Mouse (Mus musculus) embryonic facial prominence, embryonic 13.5 days (tissue): ENCODE results near the gene Irf9. TPM values are rescaled to one million over a fixed set of nuclear protein-coding genes. Genes with fewer than 3 reads are reported as not detected.
A peak's percentile ranks its signal among the peaks of the same experiment; 100 is the strongest.

Experiments used
- ATAC-seq: fragments of 200-750 bp; cut with Nextera tagmentation; 2 replicates; pipeline ENCODE4 v1.8.0; 2017; ENCODE audit warnings: low read depth; ENCODE audit not compliant: insufficient number of reproducible peaks, insufficient read depth, low FRiP score, low TSS enrichment
- H3K27ac ChIP-seq: fragments of 300-500 bp; sonication (generic); 2 replicates; pipeline ENCODE4 v1.5.1; 2015; ENCODE audit warnings: moderate library complexity, mild to moderate bottlenecking, inconsistent platforms
- H3K27me3 ChIP-seq: fragments of 300-500 bp; sonication (generic); 2 replicates; pipeline ENCODE4 v1.6.1; 2015; ENCODE audit warnings: mild to moderate bottlenecking, inconsistent platforms
- H3K36me3 ChIP-seq: fragments of 300-500 bp; sonication (generic); 2 replicates; pipeline ENCODE4 v1.6.1; 2015; ENCODE audit warnings: mild to moderate bottlenecking, inconsistent platforms
- H3K4me1 ChIP-seq: fragments of 300-500 bp; sonication (generic); 2 replicates; pipeline ENCODE4 v1.6.1; 2015; ENCODE audit warnings: inconsistent platforms
- H3K4me2 ChIP-seq: fragments of 300-500 bp; sonication (generic); 2 replicates; pipeline ENCODE4 v1.6.1; 2015; ENCODE audit warnings: moderate library complexity, mild to moderate bottlenecking, inconsistent platforms
- H3K4me3 ChIP-seq: fragments of 300-500 bp; sonication (generic); 2 replicates; pipeline ENCODE4 v1.5.1; 2015; ENCODE audit warnings: mild to moderate bottlenecking, inconsistent platforms
- H3K9ac ChIP-seq: fragments of 300-500 bp; sonication (generic); 2 replicates; pipeline ENCODE4 v1.6.1; 2015; ENCODE audit warnings: mild to moderate bottlenecking, inconsistent platforms
- H3K9me3 ChIP-seq: fragments of 300-500 bp; sonication (generic); 2 replicates; pipeline ENCODE4 v1.6.1; 2016; ENCODE audit warnings: inconsistent platforms
- WGBS: fragments of 180-500 bp; shearing (Covaris S2); methylation state at CpG from one replicate; pipeline ENCODE4 v1.1.7; 2015; ENCODE audit warnings: mixed read lengths; 5-methylcytosine and 5-hydroxymethylcytosine counted together
- polyA plus RNA-seq: library from polyadenylated mRNA; unstranded; fragments of >200 nt; fragmentation: Nextera tagmentation; extraction: Ambion mirVana; gene quantifications from 2 replicates; pipeline ENCODE4 v1.2.1, GENCODE M21; 2015

The Irf9 gene
- polyA plus RNA-seq, 1 experiment from 2014 or later = 10.5 TPM

DNA sequence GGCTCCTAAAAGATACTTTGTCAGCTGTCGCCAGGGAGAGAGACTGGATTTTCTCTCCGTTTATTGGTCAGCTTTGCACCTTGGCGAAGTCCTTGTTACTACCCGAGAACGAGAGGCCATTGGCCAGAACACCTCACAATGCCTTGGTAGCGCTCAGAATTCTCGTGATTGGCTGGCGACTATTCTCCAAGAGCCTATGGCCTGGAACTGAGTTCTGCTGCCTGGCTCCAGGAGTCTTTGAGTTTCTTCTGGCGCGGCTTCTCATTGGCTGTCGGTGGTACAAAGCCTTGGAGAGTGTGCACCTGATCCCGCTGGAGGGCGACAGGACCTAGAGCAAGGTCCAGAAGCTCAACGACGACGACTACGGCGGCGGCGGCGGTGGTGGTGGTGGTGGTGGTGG is 14.5 kb downstream of the Irf9 start, which contains the start of gene Rec8:
Rec8 (plus strand) TSS at position 216 of the 400 bp plus-strand sequence.
- no peak for ATAC-seq
- Histone ChIP-seq H3K4me1 (peaks cover 6% of the 10 kb centered on the region; the same call in 1 of the 2 replicates), H3K27me3 (no peaks in the 10 kb centered on the region), H3K9me3 (no peaks in the 10 kb centered on the region), H3K4me3 (peak within 1 kb of the TSS; percentile 11), H3K4me2 (peak within 1 kb of the TSS; percentile 44), H3K9ac (peak within 1 kb of the TSS; percentile 46; the same call in 1 of the 2 replicates), H3K36me3 (no peaks in the 10 kb centered on the region), H3K27ac (no peak within 1 kb of the TSS)
- WGBS = 27% methylated on average over 21 of the region's 21 CpGs

DNA sequence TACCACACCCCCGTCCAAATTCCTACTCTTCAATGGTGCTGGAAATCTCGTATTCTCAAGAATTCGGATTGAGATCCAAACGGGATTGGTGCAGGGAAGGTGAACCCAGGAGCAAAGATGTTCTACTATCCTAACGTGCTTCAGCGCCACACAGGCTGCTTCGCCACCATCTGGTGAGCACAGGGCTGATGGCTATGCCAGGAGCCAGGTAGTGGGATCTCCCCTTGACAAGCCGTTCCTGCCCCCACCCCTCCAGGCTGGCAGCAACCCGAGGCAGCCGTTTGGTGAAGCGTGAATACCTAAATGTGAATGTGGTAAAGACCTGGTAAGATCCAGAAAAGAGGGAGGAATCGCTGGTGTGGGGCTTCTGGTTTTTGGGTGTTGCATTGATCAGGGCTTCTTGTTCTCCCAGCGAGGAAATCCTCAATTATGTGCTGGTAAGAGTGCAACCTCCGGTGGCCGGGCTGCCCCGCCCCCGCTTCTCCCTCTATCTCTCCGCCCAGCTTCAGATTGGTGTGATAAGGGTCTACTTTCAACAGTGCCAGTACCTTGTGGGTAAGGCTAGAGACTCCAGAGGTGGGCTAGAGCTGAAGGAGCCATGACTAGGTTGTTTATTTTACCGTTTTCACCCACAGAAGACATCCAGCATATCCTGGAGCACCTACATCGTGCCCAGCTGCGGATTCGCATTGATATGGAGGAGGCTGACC is 15.3 kb downstream of the Irf9 start:
- H3K27ac ChIP-seq = no peak overlapping the region
- no peaks in the 10 kb centered on the region for H3K9me3 ChIP-seq
- H3K4me1 ChIP-seq = peaks cover 6% of the 10 kb centered on the region; the same call in 1 of the 2 replicates
- H3K27me3 ChIP-seq = no peaks in the 10 kb centered on the region
- H3K4me2 ChIP-seq = peak overlapping the region; percentile 44
- no peak for ATAC-seq
- H3K9ac ChIP-seq = peak overlapping the region; percentile 46; the same call in 1 of the 2 replicates
- H3K4me3 ChIP-seq = peak overlapping the region; percentile 11
- peaks cover under 1% of the 10 kb centered on the region; the same call in 1 of the 2 replicates for H3K36me3 ChIP-seq
- 41% methylated on average over 22 of the region's 22 CpGs for WGBS

DNA sequence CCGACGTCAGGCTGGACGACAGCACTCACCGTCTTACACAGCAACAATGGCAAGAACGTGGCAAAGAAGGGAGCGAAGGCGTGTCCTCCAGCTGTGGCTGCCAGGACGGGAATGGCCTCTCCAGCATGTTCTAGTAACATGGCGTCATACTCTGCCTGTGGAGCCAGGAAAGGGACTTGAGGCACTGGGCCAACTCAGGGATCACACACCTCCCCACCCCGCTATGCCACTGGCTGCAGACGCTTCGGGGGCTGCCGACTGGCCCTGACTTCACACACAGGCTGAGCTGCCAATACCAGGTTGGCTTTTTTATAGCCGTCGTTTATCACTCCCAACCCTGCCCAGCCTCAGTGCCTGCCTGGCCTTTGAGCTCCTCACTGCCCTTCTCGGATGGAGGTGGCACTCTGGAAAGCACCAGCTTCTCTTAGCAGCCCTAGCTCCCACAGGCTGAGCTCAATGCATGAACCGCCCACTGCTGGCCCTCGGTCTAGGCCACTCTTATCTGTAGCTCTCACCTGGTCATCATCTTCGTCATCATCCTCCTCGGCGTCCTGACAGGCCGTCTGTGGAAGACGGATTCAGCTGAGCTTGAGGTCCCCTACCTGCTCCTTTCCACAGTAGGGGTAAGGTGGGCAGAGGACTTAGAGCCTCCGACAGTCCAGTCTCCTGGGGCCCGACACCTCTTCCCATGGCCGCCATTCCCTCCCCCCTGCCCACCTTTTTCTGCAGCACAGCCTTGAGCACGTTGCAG is 24.9 kb downstream of the Irf9 start:
- 93% methylated on average over 27 of the region's 27 CpGs for WGBS
- peaks cover 96% of the 10 kb centered on the region for H3K36me3 ChIP-seq
- H3K9me3 ChIP-seq = no peaks in the 10 kb centered on the region
- no peak for ATAC-seq
- no peak overlapping the region for H3K4me3 ChIP-seq
- H3K4me1 ChIP-seq = no peaks in the 10 kb centered on the region
- no peaks in the 10 kb centered on the region for H3K27me3 ChIP-seq
- H3K27ac ChIP-seq = no peak overlapping the region
- H3K4me2 ChIP-seq = no peak overlapping the region
- no peak overlapping the region for H3K9ac ChIP-seq

DNA sequence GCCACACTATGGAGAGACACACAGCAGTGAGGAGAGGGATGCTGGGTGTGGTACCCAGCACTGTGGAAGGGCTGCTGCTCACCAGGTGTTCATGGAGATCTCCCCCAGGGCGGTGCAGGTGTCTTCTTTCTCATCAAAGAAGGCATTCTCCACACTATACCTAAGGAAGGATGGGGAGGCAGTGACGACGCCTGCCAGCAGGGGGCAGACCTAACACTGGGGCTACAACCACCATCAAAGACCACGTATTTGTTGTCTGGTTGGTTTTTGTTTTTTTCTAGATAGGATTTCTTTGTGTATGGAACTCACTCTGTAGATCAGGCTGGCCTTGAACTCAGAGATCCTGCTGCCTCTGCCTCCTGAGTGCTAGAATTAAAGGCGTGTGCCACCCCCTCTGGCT is 25.9 kb downstream of the Irf9 start:
- Histone ChIP-seq H3K27me3 (no peaks in the 10 kb centered on the region), H3K4me3 (no peak overlapping the region), H3K9me3 (no peaks in the 10 kb centered on the region), H3K4me1 (peaks cover 6% of the 10 kb centered on the region), H3K36me3 (peaks cover 98% of the 10 kb centered on the region), H3K4me2 (no peak overlapping the region), H3K9ac (no peak overlapping the region), H3K27ac (no peak overlapping the region)
- 57% methylated on average over 5 of the region's 5 CpGs for WGBS
- no peak for ATAC-seq

DNA sequence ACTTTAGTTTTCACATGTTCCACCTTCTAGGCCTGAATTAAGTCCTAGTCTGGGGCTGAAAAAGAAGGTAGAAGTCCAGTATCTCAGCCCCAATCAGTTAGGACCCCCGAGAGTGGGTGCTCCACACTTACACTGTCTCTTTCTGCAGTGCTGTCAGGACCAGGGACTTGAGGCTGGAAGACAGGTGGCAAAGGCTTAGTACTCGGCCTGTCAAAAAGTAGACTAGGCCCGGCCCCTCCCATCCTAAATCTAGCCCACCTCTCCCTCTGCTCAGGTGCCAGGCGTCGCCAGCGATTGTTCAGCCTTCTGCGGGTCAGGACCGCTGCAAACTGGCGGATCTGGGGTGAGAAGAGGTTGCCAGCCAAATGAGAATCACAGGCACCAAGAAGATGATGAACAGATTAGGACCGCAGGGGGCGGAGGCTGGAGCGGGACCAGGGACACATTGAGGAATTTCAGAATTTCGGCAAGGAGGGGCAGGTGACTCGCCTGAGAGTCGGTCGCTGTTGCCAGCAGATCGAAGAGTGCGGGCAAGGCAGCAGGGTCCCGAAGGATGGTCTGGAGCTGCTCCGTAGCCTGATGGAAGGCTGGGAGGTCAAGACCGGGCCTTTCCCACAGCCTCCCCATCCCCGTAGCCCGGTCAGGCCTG is 31.6 kb downstream of the Irf9 start:
- H3K4me1 ChIP-seq = peaks cover 19% of the 10 kb centered on the region
- WGBS = 4% methylated on average over 23 of the region's 23 CpGs
- no peak for ATAC-seq
- H3K4me2 ChIP-seq = peak overlapping the region; percentile 74
- no peaks in the 10 kb centered on the region for H3K27me3 ChIP-seq
- no peaks in the 10 kb centered on the region for H3K9me3 ChIP-seq
- peaks cover 82% of the 10 kb centered on the region for H3K36me3 ChIP-seq
- peak overlapping the region; percentile 78 for H3K27ac ChIP-seq
- H3K4me3 ChIP-seq = peak overlapping the region; percentile 74
- peak overlapping the region; percentile 84 for H3K9ac ChIP-seq

DNA sequence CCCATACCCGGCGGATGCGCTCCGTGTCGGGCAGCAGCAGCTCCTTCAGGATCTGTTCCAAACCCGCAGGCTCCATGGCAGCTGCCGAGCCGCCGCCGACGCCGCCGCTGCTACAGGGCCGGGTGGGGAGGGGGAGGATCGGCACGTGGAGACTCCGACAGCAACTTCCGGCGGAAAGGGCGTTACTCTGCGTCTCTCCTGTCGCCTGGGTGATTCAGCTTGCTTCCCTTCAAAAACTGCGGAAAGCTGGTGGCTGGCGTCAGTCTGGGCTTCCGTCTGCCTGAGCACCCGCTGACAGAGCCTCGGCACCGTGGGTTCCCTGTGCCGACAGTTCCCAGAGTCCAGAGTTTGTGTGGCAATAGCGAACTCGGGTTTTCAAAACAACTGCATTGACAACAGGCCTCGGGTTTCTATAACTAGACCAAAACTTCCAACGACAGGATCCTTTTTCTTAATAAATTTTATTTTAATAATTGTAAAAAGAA is 32.2 kb downstream of the Irf9 start, which contains the start of gene Ipo4:
Ipo4 (minus strand) TSS at position 435 of the 485 bp plus-strand sequence.
- peaks cover 82% of the 10 kb centered on the region for H3K36me3 ChIP-seq
- peaks cover 19% of the 10 kb centered on the region for H3K4me1 ChIP-seq
- peak within 1 kb of the TSS; percentile 74 for H3K4me3 ChIP-seq
- peak within 1 kb of the TSS; percentile 78 for H3K27ac ChIP-seq
- H3K9me3 ChIP-seq = no peaks in the 10 kb centered on the region
- H3K9ac ChIP-seq = peak within 1 kb of the TSS; percentile 84
- H3K27me3 ChIP-seq = no peaks in the 10 kb centered on the region
- WGBS = 1% methylated on average over 33 of the region's 33 CpGs
- peak; percentile 68 for ATAC-seq
- H3K4me2 ChIP-seq = peak within 1 kb of the TSS; percentile 74

DNA sequence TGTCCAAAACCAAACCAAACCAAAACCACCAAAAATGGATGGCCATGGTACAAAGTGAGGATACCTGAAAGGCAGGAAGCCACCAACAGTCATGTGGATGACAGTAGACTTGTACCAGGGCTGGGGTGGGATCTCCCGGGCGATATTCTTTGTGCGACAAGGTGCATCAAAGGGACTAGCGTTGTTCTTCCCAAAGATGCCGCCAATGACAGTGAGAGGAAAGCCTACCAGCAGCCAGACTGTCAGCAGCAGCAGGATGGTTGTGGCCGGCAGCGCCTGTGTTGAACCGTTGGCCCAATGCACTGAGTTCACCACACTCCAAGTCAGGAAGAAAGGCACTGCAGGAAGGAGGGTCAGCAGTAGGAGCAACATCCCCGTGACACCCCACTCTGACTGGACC is 34.4 kb downstream of the Irf9 start, which contains the start of gene Gm49378:
Gm49378 (minus strand) TSS at position 101 of the 400 bp plus-strand sequence.
- 95% methylated on average over 9 of the region's 9 CpGs for WGBS
- no peak within 1 kb of the TSS for H3K9ac ChIP-seq
- H3K27ac ChIP-seq = no peak within 1 kb of the TSS
- no peak for ATAC-seq
- no peak within 1 kb of the TSS for H3K4me2 ChIP-seq
- no peak within 1 kb of the TSS for H3K4me3 ChIP-seq
- peaks cover 25% of the 10 kb centered on the region for H3K4me1 ChIP-seq
- peaks cover 70% of the 10 kb centered on the region for H3K36me3 ChIP-seq
- H3K9me3 ChIP-seq = no peaks in the 10 kb centered on the region
- no peaks in the 10 kb centered on the region for H3K27me3 ChIP-seq

DNA sequence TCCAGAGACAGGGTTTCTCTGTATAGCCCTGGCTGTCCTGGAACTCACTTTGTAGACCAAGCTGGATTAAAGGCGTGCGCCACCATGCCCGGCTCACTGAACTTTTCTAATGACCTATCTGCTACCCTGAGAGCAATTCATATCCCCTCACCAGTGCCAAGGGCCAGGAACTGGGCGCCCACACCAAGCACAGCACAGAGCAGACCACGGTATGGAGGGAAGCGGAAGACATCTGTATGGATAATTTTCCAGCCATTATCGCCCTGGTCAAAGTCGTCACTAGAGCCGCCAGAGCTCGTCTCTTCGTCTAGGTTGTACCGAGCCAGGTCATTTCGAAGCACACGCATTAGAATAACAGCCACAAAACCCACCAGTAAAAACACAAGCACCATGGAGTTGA is 37.4 kb downstream of the Irf9 start:
- H3K27me3 ChIP-seq = no peaks in the 10 kb centered on the region
- no peak for ATAC-seq
- H3K4me1 ChIP-seq = peaks cover 24% of the 10 kb centered on the region
- H3K4me2 ChIP-seq = no peak overlapping the region
- H3K27ac ChIP-seq = no peak overlapping the region
- no peaks in the 10 kb centered on the region for H3K9me3 ChIP-seq
- no peak overlapping the region for H3K9ac ChIP-seq
- H3K36me3 ChIP-seq = peaks cover 57% of the 10 kb centered on the region
- WGBS = 94% methylated on average over 14 of the region's 14 CpGs
- H3K4me3 ChIP-seq = no peak overlapping the region

DNA sequence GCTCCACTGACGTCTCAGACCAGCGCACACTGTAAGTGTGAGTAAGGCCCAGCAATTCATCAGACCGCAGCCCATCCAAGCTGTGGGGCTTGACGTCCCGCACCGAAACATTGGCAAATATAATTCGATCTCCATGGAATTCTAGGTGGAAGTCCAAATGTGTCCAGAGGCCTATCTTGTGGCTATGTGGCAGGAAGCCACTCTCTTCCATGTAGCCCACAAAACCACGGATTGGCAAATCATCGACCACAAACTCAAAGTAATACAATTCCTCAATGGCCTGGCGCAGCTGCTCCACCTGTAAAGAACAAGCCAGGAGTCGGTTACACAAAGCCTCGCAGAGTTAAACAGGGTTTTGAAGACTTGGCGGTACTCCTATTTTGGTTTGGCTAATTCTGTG is 37.9 kb downstream of the Irf9 start:
- Histone ChIP-seq H3K9me3 (no peaks in the 10 kb centered on the region), H3K36me3 (peaks cover 58% of the 10 kb centered on the region), H3K9ac (no peak overlapping the region), H3K4me2 (no peak overlapping the region), H3K4me3 (no peak overlapping the region), H3K27me3 (no peaks in the 10 kb centered on the region), H3K4me1 (peaks cover 21% of the 10 kb centered on the region), H3K27ac (no peak overlapping the region)
- WGBS = 90% methylated on average over 13 of the region's 13 CpGs
- ATAC-seq = no peak

DNA sequence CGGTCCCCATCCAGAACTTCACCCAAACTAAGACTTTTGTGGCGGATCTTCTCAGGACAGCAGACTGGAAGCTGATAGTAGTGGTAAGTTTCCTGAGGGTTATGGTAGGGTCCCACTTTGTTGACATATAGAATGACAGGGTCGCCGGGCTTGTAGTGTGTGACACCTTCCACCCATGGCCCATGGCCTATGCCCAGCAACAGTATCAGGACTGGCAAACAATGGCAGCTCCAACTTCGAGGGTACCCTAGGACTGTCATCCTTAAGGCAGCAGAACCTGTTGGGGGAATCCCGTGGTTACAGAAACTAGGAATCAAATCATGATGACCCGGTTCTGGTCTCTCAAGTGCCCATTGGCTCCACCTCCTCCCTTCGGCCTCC is 39.3 kb downstream of the Irf9 start:
- Histone ChIP-seq H3K27ac (peak overlapping the region; percentile 95; the same call in 1 of the 2 replicates), H3K27me3 (no peaks in the 10 kb centered on the region), H3K9me3 (no peaks in the 10 kb centered on the region), H3K36me3 (peaks cover 58% of the 10 kb centered on the region), H3K9ac (peak overlapping the region; percentile 96), H3K4me3 (peak overlapping the region; percentile 89), H3K4me1 (peaks cover 20% of the 10 kb centered on the region), H3K4me2 (peak overlapping the region; percentile 88)
- ATAC-seq = no peak
- WGBS = 22% methylated on average over 8 of the region's 8 CpGs
